ENCODE assay signal across 18 mouse cellular contexts in the genomic region with DNA sequence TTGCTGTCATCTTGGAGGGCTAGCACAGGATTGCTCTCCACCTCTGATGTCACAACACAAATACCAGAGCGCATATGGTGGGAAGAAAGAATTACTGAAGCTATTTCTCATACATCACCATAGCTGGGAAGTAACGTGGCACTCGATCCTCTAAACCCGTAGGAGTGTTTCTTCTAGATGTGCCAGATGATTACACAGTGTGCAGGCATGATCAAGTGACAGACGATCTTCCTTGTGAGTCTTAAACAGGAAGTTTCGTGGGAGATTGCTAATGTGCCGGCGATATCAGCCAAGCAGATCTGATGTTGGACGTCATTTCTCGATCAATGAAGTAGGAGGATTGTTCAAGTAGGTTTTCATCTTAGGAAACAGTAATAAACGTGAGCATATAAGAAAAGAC.
"Had no signal": no experiment of that assay in that cellular context is flagged by ENCODE, and none has a peak within 500 bp of the region (broad histone marks: within the 10 kb centered on the region; RNA-seq: fewer than 3 reads in every experiment).

No protein-coding gene starts in this region.

- H3K27me3 ChIP-seq: midbrain, embryonic 12.5 days; neural tube, embryonic 13.5 days; neural tube, embryonic 15.5 days; stomach, embryonic 15.5 days had no signal

- DNase-seq: lung, adult 18-20 months; lung, embryonic 14.5 days; lung, postnatal 10 days; lung, postnatal 4 days; midbrain, embryonic 14.5 days; retina, postnatal 1 day; right cerebral cortex, adult 18-20 months; thymus, adult 18-20 months; thymus, postnatal 14 days; thymus, postnatal 36 days had no signal

- ATAC-seq: midbrain, embryonic 16.5 days had no signal

- H3K9me3 ChIP-seq: midbrain, embryonic 10.5 days; midbrain, embryonic 12.5 days; neural tube, embryonic 13.5 days; neural tube, embryonic 15.5 days; stomach, embryonic 15.5 days had no signal

- H3K4me3 ChIP-seq: midbrain, embryonic 10.5 days; midbrain, embryonic 12.5 days; myocyte; neural tube, embryonic 13.5 days; neural tube, embryonic 15.5 days; stomach, embryonic 15.5 days had no signal

- H3K27ac ChIP-seq: midbrain, embryonic 10.5 days; midbrain, embryonic 12.5 days; neural tube, embryonic 13.5 days; neural tube, embryonic 15.5 days; stomach, embryonic 15.5 days; stomach, postnatal 0 days had no signal

- H3K4me1 ChIP-seq: midbrain, embryonic 10.5 days; midbrain, embryonic 12.5 days; neural tube, embryonic 13.5 days; neural tube, embryonic 15.5 days; stomach, embryonic 15.5 days had no signal

- H3K9ac ChIP-seq: lung, embryonic 14.5 days; midbrain, embryonic 12.5 days; neural tube, embryonic 13.5 days; neural tube, embryonic 15.5 days; stomach, embryonic 15.5 days had no signal

- H3K4me2 ChIP-seq: lung, embryonic 14.5 days; midbrain, embryonic 12.5 days; neural tube, embryonic 13.5 days; neural tube, embryonic 15.5 days; stomach, embryonic 15.5 days had no signal
